Mouse (Mus musculus) ovary, adult 18-20 months (tissue): ENCODE results near the gene Fam186b.
"Not testable (repeated sequence)": the region's sequence is repeated elsewhere in the genome, so short reads cannot be mapped to it uniquely, and the experiment has no call there.

Experiments used
- DNase-seq: peaks from one replicate; pipeline ENCODE4 v3.0.0; 2022; ENCODE audit warnings: low spot score, mixed read lengths

Fam186b gene

DNA sequence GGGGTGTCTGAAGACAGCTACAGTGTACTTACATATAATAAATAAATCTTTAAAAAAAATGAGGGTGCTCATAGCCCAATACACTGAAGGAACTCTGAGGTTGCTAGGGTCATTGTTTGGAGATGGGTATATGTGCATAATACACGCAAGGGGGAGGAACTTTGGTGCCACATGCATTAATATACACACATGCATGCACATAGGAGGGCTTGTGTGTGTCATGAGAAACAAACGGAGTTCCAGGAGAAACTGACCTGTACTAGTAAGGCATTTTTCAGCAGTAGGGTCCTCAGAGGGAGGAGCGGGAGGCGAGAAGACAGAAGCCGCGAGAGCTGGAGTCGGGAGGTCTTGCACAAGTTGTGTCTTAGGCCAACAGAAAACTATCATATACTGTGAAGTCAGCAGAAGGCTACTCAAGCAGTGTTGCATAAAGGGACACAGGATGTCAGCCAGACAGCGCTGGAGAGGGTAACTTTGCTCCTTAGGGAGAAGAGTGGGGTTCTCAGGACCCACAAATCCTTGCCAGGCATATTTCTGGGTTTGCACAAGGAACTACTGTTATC, 36.4 kb downstream of the Fam186b start:
- no peak for DNase-seq

DNA sequence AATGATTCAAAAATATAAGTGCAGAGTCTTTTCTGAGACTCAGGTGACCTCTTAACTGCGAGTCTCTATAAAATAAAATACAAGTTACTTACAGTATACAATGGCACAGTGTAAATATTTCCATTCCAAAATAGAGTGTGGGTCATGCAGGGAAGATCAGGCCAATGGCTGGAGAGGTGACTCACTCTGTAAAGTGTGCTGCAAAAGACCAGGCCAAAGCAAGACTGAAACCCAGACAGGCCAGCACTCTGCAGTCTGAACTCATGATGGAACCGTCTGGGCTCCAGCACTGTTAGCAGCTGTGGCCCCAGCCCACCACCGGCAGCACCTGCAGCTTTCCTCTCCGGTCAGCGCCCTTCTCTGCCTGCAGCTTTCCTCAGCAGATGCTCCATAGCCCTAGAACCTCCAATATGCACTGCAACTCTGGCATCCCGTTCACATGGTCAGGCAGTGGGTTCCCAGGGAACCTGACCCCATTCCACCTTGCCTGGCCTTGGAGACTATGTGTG, 40.4 kb downstream of the Fam186b start:
- no peak for DNase-seq

DNA sequence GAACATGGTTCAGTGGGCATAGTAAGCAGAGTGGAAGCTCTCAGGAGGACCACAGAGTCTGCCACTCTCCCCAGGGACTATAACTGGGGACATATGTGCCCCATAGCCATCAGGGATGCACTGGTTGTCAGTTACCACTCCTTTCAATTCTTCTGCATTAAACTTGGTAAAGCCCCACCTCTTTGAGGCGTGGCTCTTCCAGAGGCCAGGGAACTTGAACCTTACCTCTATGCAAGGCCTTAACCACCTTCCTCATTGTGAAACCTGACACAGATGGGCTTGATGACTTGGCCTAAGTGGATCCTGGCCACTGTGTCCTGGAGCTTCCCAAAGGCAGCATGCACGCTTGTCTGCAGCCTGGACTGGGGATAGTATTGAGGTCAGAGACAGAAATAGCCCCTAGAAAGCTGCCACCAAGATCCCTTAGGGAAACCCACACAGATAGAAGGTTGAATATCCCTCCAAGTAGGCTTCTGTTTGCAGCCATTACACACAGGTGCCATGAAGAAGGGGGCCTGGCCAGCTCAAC, 41.1 kb downstream of the Fam186b start:
- DNase-seq: no peak

DNA sequence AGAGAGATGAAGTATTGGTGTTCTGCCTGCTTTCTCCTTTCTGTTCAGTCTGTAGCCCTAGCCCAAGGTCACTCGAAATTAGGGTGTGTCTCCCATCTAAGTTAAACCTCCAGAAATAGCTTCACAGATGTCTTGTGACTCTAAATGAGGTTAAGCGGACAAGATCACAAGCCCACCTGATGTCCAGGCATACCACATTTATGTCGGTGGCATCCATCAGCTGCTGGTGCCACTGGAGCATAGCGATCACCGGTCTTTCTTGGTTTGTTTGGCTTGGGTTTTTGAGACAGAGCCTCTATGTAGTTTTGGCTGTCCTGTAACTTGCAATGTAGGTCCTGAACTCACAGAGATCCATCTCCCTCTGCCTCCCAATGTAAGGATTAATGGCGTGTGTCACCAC, 41.9 kb downstream of the Fam186b start:
- no peak for DNase-seq

DNA sequence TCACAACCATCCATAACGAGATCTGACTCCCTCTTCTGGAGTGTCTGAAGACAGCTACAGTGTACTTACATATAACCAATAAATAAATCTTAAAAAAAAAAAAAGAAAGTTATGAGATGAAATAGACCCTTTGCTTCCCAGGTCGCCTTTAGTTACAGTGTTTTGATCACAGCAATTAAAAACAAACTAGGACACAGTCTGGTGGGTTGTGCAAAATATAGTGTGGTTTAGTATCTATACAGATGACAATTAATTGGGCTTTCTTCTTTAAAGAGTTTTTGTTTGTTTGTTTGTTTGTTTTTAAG, 42.6 kb downstream of the Fam186b start:
- DNase-seq: not testable (repeated sequence)

DNA sequence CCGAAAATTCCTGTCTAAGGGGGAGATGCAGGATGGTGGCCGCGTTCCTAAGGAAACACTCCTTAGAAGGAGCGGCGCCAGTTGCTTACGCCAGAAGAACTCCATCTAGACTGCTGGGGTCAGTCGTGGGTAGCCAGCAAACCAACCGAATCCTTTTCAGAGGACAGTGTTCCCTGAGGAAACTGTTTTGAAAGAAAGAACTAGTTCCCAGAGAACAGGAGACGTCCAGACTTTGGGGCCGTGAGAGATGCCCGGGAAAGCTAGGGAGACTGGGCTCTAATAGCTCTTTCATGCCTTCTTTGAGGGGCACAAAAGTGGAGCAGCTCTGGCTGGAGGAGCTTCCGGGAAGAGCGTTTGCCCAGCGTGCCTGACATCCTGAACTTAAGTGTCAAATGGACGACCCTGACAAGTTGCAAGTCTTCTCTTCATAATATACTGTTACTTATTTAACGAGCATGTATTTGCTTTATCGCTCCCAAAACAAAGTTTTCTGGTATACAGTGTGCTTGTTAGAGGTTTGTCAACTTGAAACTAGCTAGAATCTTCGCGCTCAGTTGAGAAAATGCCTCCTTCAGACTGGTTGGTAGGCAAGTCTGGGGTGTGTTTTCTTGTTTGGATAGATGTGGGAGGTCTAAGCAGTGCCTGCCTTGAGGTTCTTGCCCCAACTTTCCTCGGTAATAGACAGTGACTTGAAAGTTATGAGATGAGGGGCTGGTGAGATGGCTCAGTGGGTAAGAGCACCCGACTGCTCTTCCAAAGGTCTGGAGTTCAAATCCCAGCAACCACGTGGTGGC, 43.1 kb downstream of the Fam186b start:
- no peak for DNase-seq

DNA sequence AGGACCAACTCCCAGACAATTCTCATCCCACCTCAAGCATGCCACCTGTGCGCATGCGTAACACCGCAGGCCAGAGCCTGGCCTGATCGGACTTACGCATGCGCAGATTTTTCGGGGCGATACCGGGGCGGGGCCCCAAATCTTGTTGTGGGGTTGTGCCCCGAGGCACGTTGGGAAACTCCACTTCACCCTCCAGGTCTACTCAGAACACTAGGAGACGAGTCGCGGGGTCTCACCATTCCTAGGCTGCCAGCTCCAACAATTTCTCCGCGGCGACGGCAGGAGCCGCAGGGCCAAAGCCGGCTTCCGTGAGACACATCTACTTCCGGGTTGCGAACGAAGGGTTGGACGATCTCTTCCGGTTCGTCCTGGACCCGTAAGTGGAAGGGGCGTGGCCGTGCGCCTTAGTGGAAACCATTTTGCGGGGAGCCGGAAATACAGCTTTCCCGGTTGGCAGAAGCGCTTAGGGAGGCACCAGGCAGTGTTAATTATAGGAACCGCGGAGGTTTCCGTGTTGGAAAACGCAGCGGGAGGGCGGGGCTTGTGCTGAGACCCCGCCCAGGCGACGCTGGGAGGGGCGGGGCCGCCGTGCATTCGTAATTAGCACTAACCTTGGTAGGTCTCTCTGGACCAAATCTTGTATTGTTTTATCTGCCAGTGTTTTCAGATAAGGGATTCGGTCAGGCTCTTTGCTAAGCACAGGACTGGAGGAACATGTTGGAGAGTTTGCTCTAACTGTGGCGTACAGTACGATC, 43.9 kb downstream of the Fam186b start, which contains the start of gene Mcrs1:
Mcrs1 (minus strand) TSS at position 336 of the 755 bp plus-strand sequence.
- DNase-seq: peak; percentile 97

DNA sequence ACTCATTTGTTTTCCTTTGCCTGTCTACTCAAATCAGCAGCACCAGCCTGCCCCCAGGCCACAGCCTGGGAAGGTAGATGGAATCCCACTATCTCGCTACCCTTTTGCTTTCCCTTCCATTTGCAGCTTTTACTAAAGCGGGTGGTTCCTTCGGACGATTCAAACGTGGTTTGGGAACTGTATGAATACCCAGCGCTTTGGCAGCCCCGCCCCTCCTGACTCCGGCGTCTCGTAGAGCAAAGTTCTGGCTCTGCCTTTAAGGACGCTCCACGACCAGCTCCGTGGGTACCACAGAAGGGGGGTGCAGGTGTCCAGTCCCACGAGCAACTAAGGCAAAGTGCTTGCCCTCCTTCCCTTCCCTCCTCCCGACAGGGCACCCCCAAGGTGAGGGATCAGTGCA, 44.6 kb downstream of the Fam186b start:
- not testable (repeated sequence) for DNase-seq

DNA sequence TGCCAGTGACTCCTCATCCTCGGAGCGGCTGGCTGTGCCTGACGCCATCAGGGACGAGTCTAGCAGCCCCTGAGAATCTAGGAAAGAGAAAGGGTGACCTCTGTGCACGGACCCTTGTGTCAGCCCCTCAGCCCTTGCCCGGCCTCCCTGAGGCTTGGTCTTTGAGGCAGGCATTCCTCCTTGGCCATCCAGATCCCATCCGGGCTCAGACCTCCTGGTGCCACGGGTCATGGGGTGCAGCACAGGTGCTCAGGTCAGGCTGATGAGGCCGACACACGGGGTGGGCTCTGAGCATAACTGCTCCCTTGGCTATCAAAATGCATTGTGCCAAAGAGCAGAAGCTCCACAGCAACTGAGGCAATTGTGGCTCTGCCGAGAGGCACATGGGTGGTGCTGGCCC, 45.8 kb downstream of the Fam186b start:
- no peak for DNase-seq

DNA sequence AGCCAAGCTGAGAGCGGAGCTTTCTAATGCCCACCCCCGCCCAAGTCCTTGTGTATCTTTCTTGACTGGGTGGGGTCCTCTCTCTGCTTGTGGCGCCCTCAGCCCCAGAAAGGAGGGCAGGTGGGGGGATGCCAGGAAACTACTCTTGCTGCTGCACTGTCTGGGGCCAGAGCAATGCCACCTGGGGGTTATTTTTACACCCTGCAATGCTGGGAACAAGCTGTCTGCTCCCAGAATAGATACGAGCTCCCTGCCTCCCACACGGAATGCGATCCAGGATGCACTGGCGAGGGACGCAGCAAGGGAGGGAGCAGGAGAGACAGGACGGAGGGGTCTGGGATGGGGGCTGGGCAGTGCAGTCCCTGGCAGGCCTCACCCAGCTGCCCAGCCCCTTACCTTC, 46.7 kb downstream of the Fam186b start:
- no peak for DNase-seq

DNA sequence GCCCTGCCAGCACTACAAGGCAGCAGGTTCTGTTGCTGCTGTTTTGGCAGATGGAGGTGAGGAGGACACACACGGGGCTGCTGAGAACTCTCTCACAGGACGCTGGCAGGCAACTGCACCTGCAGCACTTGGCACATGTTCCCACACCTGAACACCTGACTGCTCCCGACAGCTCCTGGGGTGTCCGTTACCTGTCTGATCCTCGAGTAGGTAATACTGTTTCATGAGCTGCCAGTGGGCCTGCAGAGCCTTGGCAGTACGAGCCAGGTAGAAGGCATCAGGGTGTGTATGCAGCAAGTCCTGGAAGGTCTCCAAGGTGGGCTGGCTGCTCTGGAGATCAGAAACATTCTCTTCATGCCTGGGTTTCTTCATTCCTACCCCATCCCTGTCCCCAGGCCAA, 49.0 kb downstream of the Fam186b start:
- not testable (repeated sequence) for DNase-seq

DNA sequence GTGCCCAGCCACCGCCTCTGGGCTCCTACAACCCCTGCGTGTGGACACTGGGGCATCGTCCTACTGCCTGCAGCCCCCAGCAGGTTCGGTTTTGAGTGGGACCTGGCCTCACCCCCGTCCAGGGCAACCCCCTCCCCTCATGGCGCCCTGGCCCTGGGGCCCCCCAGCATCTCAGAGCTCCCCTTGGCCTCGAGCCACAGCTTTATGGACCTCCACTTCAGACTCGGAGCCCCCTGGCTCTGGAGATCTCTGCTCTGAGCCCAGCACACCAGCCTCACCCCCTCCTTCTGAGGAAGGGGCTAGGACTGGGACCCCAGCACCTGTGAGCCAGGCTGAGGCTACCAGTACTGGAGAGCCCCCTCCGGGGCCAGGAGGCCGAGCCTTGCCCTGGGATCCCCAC, 53.6 kb downstream of the Fam186b start:
- no peak for DNase-seq

DNA sequence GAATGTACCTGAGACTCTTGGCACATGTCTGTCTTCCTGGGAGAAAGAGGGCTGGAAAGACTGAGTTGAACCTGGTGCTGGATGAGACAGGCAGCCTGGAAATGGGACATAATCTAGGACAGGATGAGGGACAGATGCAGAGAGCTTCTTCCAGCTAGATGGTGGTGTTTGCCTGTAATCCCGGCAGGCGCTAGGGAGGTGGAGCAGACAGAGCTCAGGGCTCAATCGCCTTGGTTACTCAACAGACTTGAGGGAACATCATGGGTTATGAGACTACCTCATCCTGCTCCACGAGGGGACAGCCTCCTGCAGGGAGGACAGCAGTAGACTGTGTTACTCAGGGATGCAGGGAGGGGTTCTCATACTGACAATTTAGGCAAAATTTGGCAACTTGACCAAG, 54.4 kb downstream of the Fam186b start:
- no peak for DNase-seq

DNA sequence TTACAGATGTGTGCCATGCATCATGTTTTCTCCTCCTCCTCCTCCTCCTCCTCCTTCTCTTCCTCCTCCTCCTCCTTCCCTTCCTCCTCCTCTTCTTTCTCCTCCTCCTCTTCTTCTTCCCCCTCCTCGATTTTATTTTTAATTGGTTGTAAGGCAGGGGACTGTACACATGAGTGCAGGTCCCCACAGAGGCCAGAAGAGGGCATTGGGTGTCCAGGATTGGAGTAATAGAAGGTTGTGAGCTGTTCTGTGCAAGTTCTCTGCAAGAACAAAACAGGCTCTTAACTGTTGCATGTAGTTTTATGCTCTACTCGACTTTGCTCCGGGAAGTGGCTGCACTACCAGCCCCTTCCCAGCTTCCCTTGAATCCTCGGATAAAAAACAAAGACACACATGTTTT, 55.6 kb downstream of the Fam186b start:
- DNase-seq: no peak

DNA sequence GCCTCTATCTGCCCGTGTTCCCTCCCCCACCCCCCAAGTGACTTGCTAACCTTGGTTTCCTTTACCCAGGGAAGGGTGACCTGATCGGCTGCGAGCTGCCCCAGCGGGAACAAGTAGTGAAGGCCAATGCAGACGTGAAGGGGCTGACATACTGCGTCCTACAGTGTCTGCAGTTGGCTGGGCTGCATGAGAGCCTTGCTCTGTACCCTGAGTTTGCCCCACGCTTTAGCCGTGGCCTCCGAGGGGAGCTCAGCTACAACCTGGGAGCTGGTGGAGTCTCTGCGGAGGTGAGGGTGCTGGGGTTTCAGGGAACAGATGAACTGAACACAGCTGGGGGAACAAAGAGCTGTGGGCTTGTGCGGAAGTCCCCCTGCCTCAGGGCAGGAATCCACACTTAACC, 57.7 kb downstream of the Fam186b start:
- no peak for DNase-seq

DNA sequence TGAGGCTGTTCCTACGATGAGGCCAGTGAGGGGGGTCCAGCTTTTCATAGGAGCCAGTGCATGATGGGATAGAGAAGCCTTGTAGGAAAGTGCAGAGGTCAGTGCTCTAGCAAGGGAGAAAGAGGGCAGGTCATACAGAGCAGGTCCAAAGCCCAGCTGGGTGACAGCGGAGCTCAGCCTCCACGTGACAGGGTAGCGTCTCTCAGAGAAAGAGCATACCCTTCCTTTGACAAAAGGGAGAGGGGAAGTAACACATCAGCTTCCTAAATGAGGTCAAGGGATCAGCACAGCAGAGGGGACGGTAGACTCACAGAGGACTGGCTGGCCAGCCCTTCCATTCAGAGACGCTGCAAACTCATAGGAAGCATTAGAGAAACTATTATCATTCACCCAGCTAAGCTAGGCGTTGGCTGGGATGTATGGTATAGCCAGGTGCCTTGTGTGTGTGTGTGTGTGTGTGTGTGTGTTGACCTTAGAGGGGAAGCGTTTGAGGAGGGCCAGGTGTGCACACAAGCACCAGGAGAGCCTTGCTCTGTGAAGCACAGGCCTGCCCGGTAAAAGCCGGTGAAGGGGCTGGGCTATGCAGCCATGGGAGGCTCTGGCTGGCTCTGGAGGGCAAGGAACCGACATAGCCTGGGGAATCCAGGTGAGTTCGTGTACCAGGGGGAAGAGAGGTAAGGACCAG, 61.2 kb downstream of the Fam186b start:
- no peak for DNase-seq

DNA sequence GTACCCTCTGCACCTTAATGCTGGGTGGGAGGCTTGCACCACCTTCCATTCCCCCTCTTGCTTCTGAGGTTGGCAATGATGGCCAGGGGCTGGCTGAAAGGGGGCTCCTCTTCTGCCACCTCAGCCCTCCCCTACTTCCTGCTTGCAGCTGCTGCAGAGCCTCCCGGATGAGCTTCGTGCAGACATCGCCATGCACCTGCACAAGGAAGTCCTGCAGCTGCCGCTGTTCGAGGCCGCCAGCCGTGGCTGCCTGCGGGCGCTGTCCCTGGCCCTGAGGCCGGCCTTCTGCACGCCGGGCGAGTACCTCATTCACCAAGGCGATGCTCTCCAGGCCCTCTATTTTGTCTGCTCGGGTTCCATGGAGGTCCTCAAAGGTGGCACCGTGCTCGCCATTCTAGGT, 62.0 kb downstream of the Fam186b start:
- no peak for DNase-seq

DNA sequence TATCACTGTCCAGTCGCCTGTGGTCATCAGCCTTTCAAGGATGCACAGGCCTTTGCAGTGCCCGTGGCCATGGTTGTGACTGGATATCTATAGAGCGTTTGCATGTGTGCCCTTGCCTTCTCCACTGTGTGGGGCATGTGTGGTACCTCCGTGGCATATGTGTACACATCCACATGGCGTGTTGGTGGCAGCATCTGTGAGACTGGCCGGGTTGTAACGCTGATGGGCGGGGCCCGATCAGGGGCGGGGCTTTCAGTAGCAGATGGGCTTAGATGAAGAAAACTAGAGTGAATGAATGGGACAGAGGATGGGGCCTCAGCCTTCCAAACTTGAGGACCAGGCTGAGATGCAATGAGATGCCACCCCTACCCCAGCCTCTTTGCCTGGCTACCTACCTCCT, 63.7 kb downstream of the Fam186b start:
- DNase-seq: no peak

DNA sequence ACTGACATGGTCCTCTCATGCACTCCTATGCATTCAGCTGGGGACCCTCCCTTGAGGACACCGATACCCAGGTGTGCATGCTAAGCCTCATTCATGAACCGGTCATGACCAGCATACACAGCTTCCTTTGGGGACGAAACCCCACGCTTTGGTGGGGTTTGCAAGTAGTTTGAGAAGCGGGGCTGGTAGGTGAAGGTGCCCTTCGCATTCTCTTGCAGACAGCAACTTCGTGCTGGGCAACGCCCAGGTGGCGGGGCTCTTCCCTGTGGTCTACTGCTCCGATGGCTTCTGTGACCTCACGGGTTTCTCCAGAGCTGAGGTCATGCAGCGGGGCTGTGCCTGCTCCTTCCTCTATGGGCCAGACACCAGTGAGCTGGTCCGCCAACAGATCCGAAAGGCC, 69.6 kb downstream of the Fam186b start:
- DNase-seq: no peak

DNA sequence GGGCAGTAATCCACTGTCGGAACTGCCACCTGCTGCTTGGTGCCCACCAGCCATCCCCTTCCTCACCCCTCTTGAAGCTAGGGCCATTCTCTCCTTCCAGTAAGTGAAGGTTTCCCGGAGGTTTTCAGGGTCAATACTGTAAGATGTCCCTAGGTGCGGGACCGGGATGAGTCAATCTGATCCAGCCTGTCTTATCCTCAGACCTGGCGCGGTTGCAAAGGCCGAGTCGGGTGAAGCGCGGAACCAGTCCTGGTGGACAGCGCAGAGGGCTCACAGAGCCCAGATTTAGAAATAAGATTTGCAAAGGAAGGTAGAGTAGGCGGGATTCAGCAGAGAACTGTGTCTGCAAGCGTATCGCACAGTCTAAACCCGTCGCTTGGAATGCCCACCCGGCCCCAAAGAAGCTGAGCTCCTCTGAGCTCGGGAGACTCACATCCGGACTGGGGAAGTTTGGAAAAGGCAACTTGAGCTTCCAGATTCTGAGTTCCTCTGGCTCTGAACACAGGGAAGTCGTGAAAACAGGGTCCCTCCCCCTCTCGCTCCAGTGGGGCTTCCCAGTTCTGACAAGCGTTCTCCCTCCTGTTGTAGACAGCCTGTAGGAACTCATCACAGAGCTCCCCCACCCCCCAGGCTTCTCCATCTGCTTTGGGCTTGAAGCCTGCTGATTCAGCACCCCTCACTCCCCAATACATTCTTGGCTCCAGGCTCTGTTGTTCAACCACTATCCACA, 70.4 kb downstream of the Fam186b start:
- no peak for DNase-seq

DNA sequence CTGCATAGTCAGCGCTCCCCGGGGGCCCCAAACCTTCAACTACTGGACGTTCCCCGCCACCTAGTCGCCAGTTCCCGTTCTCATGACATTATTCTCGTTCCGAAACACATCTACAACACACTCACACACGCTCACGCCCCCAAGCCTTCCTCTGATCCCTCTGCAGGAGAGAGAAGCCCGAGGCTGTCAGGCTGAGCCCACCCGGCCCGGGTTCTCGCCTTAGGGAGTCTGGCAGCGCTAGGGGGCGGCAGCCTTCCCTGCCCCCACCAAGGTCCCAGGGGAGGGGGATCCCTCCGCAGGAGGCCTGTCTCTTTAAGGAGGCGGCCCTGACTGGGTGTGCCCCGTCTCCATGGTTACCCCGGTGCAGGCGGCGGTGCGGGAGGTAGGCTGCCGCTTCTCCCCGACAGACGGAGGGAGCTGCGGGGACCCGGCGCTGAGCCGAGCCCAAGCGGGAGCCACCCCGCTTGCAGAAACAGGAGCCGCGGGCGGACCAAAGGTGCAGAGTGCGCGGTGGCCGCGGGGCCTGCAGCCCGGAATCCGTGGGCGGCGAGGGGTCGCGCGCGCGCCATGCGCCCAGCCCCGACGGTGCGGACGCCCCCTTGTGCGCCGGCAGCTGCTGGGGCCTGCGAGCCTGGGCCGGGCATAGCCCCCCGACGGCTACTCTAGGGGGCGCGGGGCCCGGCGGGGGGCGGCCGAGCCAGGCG, 71.3 kb downstream of the Fam186b start, which contains the start of gene Kcnh3:
Kcnh3 (plus strand) TSS at position 654 of the 704 bp plus-strand sequence.
- DNase-seq: peak; percentile 63
